Mouse (Mus musculus): ENCODE data around the gene Atp2c1.

Gene Atp2c1

GRCm38 (mm10) chr9:105376411-105376810 is 150.7 kb downstream of the Atp2c1 start:
- in situ Hi-C loops (cut with MboI; ENCODE audit: low sequenced_read_pairs): loop anchor here (25.0 kb wide), 2 partner anchors 314 to 789 kb away; partner anchors contain the start of gene Mrpl3

GRCm38 (mm10) chr9:105374361-105374760 is 152.8 kb downstream of the Atp2c1 start:
- in situ Hi-C loops (cut with MboI; ENCODE audit: low sequenced_read_pairs): no loop called here

- in situ Hi-C loops (cut with MboI; ENCODE audit: low sequenced_read_pairs): no loop called here
Observed at GRCm38 (mm10) chr9:105368605-105369004, 158.5 kb downstream of the Atp2c1 start.

GRCm38 (mm10) chr9:105366199-105366598 is 160.9 kb downstream of the Atp2c1 start:
- in situ Hi-C loops (cut with MboI; ENCODE audit: low sequenced_read_pairs): no loop called here

GRCm38 (mm10) chr9:105363520-105364231 is 163.4 kb downstream of the Atp2c1 start:
- in situ Hi-C loops (cut with MboI; ENCODE audit: low sequenced_read_pairs): no loop called here

GRCm38 (mm10) chr9:105362181-105362580 is 164.9 kb downstream of the Atp2c1 start:
- in situ Hi-C loops (cut with MboI; ENCODE audit: low sequenced_read_pairs): no loop called here
